Mouse (Mus musculus) cortical plate, adult 2 months (tissue): ENCODE measurements around the gene Kitl.

Experiments used
- CTCF ChIP-seq: fragments of 200-500 bp; IDR thresholded peaks from 2 replicates; pipeline ENCODE4 v1.5.1; 2011; ENCODE audit warnings: mild to moderate bottlenecking, control low read depth, low read length; ENCODE audit not compliant: insufficient read depth; ENCODE audit errors: extremely low read depth
- POLR2A ChIP-seq: fragments of 200-500 bp; IDR thresholded peaks from 2 replicates; pipeline ENCODE4 v1.6.1; 2011; ENCODE audit warnings: mild to moderate bottlenecking, low read length, control low read depth; ENCODE audit not compliant: insufficient read depth; ENCODE audit errors: extremely low read depth

- no peak for TF ChIP-seq CTCF
- no peak for TF ChIP-seq POLR2A
Observed at GRCm38 (mm10) chr10:100051146-100051783, 35.8 kb downstream of the Kitl start.
